Mouse (Mus musculus): ENCODE measurements at regions not wholly inside any gene's neighbourhood (a gene's known extent, or its start where the extent isn't known, plus 50 kb on each side); places are given as distances from the start of the nearest gene placed in this dataset.

- DNase-seq (ENCODE audit: low spot score) = no peak
Measured at GRCm38 (mm10) chr12:14088960-14089359, 62.9 kb downstream of the Fam84a start.

- no peak for DNase-seq (ENCODE audit: low spot score)
Measured at GRCm38 (mm10) chr12:14082771-14083170, 69.1 kb downstream of the Fam84a start.

- DNase-seq (ENCODE audit: low spot score) = no peak
Measured at GRCm38 (mm10) chr12:14079892-14080291, 72.0 kb downstream of the Fam84a start.

GRCm38 (mm10) chr12:14069049-14069448 is 82.8 kb downstream of the Fam84a start:
- peak; percentile 24 for DNase-seq (ENCODE audit: low spot score)

GRCm38 (mm10) chr12:14065401-14065800 is 86.5 kb downstream of the Fam84a start:
- DNase-seq (ENCODE audit: low spot score) = no peak

GRCm38 (mm10) chr12:14063276-14063675 is 88.6 kb downstream of the Fam84a start:
- DNase-seq (ENCODE audit: low spot score) = no peak

GRCm38 (mm10) chr12:14056116-14056515 is 95.7 kb downstream of the Fam84a start:
- no peak for DNase-seq (ENCODE audit: low spot score)

- no peak for DNase-seq (ENCODE audit: low spot score)
Measured at GRCm38 (mm10) chr12:14032363-14032762, 119.5 kb downstream of the Fam84a start.

GRCm38 (mm10) chr12:14015271-14015670 is 136.6 kb downstream of the Fam84a start:
- DNase-seq (ENCODE audit: low spot score) = no peak

GRCm38 (mm10) chr12:14005991-14006390 is 145.9 kb downstream of the Fam84a start:
- no peak for DNase-seq (ENCODE audit: low spot score)

GRCm38 (mm10) chr12:14001672-14002071 is 150.2 kb downstream of the Fam84a start:
- DNase-seq (ENCODE audit: low spot score) = no peak

- no peak for DNase-seq (ENCODE audit: low spot score)
Measured at GRCm38 (mm10) chr12:13984396-13984776, 167.5 kb downstream of the Fam84a start.

GRCm38 (mm10) chr12:13983631-13984395 is 168.0 kb downstream of the Fam84a start:
- no peak for DNase-seq (ENCODE audit: low spot score)

- no peak for DNase-seq (ENCODE audit: low spot score)
Measured at GRCm38 (mm10) chr12:13964537-13964936, 187.3 kb downstream of the Fam84a start.

GRCm38 (mm10) chr12:13939494-13939893 is 212.4 kb downstream of the Fam84a start:
- no peak for DNase-seq (ENCODE audit: low spot score)

GRCm38 (mm10) chr12:13921066-13921465 is 230.8 kb downstream of the Fam84a start:
- DNase-seq (ENCODE audit: low spot score) = no peak

- no peak for DNase-seq (ENCODE audit: low spot score)
Measured at GRCm38 (mm10) chr12:13883317-13883716, 268.5 kb downstream of the Fam84a start.

GRCm38 (mm10) chr12:13869161-13869560 is 282.7 kb downstream of the Fam84a start:
- no peak for DNase-seq (ENCODE audit: low spot score)

GRCm38 (mm10) chr12:13861226-13861625 is 290.6 kb downstream of the Fam84a start:
- peak; percentile 10 for DNase-seq (ENCODE audit: low spot score)

GRCm38 (mm10) chr12:13844532-13845485 is 307.0 kb downstream of the Fam84a start:
- peak; percentile 33 for DNase-seq (ENCODE audit: low spot score)

- DNase-seq (ENCODE audit: low spot score) = no peak
Measured at GRCm38 (mm10) chr12:13843423-13844080, 308.3 kb downstream of the Fam84a start.

GRCm38 (mm10) chr12:13841238-13841637 is 310.6 kb downstream of the Fam84a start:
- DNase-seq (ENCODE audit: low spot score) = no peak
